Mouse (Mus musculus) layer of hippocampus, postnatal 36 days (tissue): ENCODE data around the gene Slc41a2. TPM values are rescaled to one million over a fixed set of nuclear protein-coding genes. Genes with fewer than 3 reads are reported as not detected.
A peak's percentile ranks its signal among the peaks of the same experiment; 100 is the strongest.

Experiments used
- DNase-seq, 2 experiments: peaks; one replicate each; pipeline ENCODE4 v3.0.0; 2022
- total RNA-seq, 2 experiments: library from RNA; stranded (reverse); gene quantifications; 2 replicates each; pipeline ENCODE4 v1.2.3; 2021

Gene Slc41a2
- total RNA-seq, 2 experiments from 2014 or later: 20.2 to 24.3 TPM

DNA sequence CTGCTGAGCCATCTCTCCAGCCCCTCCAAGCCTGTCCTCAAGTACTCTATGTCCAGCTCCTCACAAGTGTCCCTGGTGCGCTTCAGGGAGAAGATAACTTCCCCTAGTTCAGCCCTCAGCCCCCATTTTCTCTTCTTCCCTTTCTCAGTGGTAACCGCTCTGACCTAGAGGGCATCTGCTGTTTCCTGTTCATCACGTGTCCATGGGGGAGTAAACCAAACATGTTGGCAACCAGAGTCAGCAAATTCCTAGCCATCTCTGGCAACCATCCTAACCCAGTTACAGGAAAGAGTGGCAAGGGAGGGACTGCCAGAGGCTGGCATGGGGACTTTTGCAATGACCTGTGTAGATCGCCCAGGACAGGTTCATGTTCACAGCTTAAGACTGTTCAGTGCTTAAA lies 36.0 kb downstream of the Slc41a2 start:
- no peak for DNase-seq

DNA sequence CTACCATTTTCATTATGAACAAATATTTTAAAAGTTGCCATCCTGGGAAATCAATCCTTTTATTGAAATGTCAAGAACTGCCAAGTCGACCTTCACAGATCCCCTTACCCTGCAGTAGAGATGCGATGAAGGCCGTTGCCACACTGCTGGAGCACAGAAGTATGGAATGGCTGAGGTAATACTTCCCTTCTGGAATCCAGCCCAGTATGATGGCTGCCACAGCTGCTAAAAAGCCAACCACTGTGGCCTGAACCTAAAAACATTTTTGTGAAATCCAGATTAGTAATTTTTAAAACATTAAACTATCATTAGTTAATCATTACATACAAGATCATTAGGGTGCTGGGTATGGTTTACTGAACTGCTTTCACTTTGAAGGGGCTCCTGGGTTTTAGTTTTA lies 36.6 kb downstream of the Slc41a2 start:
- no peak for DNase-seq

- no peak for DNase-seq
These were observed 40.7 kb downstream of the Slc41a2 start for GRCm38 (mm10) chr10:83297017-83297416.

- DNase-seq: no peak
These were observed 42.9 kb downstream of the Slc41a2 start for GRCm38 (mm10) chr10:83294746-83295145.

GRCm38 (mm10) chr10:83293352-83293751 lies 44.3 kb downstream of the Slc41a2 start:
- no peak for DNase-seq

DNA sequence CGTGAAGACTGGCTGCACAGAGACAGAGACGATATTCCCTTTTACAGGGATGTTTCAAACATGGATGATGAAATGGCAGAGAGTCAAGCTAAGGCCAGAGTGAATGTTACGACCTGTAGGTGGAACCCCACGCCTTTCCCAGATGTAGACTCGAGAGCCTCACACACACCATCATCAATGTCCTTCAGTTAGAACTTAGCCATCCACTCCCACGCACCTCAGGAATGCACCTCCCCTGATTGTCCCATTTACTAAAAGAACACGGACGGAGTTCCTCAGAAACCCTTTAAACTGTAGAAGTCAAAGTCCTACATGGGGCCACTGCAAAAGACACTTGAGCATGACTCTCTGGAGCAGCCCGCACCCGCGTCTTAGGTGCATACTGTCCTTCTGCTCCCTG lies 46.0 kb downstream of the Slc41a2 start:
- DNase-seq: no peak

DNA sequence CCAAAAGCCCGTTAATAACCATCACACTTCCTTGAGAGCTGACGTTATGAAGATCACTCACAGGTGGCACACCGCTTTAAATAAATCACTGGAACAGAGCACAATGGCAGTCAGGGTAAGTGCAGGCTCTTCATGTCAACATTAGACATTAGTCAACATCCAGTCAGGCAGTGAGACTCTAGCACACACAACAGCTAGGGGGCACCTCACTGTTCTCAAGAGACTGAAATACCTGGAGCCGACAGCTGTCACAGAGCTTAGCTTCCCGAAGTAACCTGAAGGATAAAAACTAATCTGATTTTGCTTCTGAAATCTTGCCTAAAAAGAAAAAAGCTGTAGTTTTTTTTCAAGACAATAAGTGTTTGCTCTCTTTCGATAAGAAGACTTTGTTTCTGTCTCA lies 49.9 kb downstream of the Slc41a2 start:
- no peak for DNase-seq

GRCm38 (mm10) chr10:83286399-83286798 lies 51.3 kb downstream of the Slc41a2 start:
- no peak for DNase-seq

- DNase-seq: no peak
These were observed 51.9 kb downstream of the Slc41a2 start for GRCm38 (mm10) chr10:83285724-83286256.

DNA sequence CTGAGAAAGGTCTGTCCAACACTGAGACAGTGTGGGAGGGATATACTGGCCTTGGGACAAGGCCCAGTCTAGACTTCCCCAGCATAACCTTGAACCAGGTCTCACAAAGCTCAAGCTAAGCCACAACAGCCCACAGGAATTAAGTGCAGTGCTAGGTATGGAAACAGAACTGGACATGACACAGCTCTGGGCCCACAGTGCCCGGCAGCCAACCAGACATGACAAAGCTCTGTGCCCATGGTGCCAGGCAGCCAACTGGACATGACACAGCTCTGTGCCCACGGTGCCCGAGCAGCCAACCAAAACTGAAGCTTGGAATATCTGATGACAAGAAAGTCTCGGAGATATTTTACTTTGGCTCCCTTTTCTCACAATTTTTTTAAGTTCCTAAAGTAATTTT lies 52.8 kb downstream of the Slc41a2 start:
- no peak for DNase-seq

DNA sequence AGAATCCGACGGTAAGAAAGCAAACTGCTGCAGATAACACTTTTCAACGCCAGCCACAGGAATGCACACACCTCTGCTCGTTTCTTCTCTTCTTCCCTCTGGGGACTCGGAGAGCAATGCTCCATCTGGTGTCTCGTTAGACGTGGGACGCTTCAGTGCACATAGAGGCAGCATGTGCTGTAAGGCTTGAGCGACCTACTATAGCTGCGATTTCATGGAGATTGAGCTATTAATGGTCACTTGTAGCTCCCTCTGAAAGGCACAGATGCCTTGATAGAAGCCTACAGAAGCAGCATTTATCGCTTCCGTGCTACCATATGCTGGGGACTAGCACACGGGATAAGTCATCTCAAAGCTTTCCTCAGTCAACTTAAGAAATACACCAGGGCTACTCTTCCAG lies 71.0 kb downstream of the Slc41a2 start:
- peak in 1 of 2 experiments; percentile 31 for DNase-seq

GRCm38 (mm10) chr10:83266241-83266640 lies 71.4 kb downstream of the Slc41a2 start:
- DNase-seq: no peak

DNA sequence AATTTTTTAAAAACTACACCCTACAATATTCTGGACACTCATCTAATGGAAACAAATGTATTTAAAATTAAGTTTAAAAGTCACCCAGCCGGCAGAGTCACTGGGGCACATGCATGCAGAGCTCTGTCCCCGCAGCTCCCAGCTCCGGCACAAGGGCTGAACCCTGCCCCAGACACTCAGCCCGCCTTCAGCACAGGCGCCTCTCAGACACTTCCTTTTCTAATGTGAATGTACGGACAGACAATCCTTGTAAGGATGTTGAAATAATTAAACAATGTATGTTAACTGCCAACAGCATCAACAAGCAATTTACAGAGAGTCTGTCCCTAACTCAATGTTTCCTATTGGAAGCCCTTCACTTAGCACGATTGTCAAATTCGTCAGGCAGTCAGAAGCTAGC lies 73.0 kb downstream of the Slc41a2 start:
- no peak for DNase-seq

DNA sequence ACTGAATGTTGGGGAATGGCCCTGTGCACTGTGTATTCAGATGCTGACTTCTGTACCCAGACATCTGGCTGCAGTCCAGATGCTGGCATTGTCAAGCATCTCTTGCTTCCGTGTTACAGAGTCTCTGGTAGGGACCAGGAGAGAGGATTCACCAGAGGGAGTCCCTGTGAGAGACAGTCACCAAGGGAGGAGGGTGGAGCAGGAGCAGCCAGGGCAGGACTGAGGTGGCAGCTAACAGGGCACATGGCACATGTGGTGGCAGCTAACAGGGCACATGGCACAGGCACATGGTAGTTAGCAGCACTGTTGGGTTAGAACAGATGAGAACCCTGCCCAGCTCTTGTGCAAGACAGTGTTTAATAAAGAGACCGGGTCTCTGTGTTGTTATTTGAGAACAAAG lies 73.6 kb downstream of the Slc41a2 start:
- DNase-seq: no peak

DNA sequence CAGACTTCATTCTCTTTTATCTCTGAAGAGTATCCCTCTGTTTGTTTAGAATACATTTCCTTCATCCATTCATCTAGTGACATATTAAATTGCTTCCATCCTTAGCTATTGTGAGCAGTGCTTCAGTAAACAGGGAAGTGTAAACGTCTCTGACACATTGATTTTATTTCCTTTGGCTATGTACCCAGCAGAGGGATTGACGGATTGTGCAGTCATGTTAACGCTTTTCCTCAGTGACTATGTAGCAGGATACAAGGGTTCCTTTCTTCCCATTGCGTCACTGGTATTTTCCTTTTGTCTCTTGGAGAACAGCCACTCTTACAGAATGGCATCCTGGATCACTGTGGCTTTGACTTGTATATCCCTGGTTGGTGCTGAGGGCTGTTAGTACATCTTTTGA lies 76.4 kb downstream of the Slc41a2 start:
- DNase-seq: no peak

DNA sequence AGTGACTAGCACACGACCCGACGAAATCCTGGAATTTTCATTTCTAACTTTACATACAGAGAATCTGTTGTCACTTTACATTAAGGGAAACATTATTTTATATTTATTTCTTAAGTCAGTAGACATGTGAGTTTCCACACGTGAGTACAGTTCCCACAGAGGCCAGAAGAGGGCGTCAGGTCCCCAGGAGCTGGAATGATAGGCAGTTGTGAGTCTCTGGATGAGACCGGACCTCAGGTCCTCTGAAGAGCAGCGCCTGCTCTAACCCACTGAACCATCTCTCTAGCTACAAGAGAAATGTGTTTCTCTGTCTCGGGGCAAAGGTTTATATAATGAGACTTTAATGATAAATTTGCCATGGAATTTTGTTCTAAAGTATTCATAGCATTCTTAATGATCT lies 86.3 kb downstream of the Slc41a2 start:
- DNase-seq: no peak

DNA sequence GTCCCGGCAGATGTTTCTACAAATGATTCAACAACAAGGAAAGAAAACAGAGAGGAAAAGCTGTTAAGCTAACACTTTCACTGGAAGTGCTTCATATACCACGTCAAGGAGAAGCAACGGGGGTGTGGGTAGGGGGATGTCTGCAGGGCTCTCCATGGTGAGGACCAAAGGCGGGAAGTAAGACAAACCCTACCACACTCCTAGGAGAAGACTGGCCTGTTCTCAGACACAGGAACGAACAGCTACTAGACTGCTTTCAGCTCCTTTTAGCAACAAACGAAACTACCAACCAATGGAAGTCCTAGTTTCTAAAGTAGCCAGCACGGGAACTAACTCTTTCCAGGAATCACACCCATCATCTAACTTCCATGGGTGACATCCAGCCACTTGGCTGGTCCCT lies 89.6 kb downstream of the Slc41a2 start:
- DNase-seq: no peak

DNA sequence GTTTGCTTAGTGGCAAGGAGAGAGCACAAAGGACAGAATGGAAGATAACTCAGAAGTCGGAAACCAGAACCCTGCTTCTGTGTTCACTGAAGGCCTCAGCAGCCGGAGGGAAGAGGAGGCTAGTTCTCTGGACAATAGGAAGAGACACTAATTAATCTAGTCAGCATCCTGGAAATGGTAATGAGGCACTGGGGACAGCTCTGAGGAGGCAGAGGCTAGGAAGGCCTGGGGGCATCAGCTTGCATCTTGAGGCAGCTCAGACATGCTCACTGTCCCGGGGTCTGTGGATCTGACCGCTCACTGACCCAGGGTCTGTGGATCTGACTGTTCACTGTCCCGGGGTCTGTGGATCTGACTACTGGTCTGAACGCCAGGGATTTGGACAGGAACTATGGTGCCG lies 92.0 kb downstream of the Slc41a2 start:
- DNase-seq: no peak

DNA sequence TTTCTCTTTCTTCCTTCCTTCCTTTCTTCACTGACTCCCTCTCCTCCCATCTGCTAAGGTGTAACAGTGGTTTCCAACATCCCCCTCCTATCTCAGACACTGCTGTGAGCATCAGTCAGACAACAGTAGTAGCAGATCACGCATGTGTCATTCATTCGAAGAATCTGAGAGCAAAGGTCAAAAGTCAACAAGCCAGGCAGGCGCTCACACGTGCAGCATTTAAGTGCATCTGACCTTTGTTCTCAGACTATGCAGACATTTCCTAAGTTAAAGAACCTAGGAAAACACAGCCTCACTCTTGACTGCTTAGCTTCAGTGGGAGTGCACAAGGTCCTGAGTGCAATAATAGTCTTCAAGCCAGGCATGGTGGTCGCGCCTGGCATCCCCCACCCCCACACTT lies 93.6 kb downstream of the Slc41a2 start:
- DNase-seq: no peak

DNA sequence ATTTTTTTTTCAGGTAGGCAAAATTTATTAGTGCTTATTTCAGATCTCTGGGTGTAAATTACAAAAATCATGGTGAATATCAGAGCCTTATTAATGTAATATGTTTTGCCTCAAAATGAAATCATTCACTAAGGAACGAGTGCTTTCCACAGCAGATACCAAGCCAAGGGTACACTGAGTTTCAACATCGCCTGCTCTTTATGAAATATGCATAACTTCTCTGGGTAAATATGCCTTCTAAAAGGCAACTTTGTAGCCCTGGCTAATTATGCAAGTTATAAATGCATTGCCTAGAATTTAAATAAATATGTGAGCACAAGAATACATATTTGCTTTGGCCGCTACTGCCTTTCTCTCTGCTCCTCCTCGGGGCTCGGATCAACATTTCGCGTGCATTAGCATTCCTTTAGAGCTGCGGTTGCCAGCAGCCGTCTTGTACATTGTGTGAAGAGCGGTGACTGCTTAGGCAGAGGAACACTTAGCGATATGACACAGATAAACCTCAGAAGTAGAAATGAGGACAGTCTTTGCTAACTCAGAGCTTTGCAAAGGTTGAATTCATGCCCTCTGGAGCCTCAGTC lies 95.5 kb downstream of the Slc41a2 start:
- no peak for DNase-seq

- no peak for DNase-seq
These were observed 103.3 kb downstream of the Slc41a2 start for GRCm38 (mm10) chr10:83234391-83234790.

GRCm38 (mm10) chr10:83233967-83234366 lies 103.7 kb downstream of the Slc41a2 start:
- no peak for DNase-seq

- no peak for DNase-seq
These were observed 109.1 kb downstream of the Slc41a2 start for GRCm38 (mm10) chr10:83228626-83229025.

DNA sequence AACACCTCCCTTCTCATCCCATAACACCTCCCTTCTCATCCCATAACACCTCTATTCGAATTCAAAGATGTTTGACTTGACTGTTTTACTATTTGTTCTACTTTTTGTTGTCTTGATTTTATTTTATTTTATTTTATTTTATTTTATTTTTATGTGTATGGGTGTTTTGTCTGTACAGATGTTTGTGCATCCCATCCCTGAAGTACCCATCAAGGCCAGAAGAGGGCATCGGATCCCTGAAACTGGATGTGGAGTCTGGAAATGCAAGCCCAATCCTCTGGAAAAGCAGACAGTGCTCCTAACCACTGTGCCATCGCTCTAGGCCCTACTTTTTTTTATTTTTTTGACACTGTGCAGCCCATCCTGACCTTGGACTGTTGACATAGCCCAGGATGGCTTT lies 112.7 kb downstream of the Slc41a2 start:
- DNase-seq: no peak

GRCm38 (mm10) chr10:83220847-83221246 lies 116.8 kb downstream of the Slc41a2 start:
- DNase-seq: no peak
